Mouse (Mus musculus): Measurements from ENCODE around the gene Dnajc2.

DNA sequence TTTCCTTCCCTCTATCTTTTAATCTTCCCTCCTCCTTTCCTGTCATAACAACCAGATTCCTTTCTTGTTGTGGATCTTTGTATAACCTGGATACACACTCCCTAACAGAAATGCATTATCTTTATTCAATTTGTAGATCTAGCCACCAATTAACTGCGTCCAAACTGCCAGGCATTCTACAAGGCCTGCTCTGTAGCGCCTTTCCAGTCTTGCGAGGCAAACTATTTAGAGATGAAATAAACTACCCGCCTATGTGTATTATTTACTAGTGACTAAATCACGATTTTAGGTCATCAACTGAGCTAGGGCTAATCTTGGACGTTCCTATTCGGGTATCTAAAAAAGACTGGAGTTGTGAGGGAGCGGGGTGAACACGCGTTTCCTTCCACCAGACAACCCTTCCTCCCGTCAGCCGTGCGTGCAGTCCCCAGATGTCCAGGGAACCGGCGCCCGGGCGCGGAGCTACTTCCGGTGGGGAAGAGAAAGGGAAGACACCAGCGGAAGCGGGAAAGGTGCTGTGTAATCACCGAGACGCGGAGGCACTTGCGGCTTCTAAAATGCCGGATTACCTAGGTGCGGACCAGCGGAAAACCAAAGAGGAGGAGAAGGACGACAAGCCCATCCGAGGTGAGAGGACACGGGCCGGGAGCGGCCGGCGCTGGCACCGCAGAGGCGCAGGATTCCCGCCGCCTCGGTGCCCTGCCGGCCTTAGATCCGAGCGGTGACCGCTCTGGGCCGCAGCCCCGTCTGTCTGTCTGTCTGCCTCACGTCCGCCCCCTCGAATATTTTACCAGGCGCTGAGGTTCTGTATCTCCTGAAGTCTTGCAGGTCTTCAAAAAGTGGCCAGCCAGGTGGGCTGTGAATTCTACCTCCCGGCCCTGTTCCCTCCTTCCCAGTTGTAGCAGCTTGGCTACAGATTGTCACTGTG lies 1.5 kb upstream of the Dnajc2 start:
- TF ChIP-seq CTCF (IDR thresholded peaks at IDR 0.05; ENCODE audit: low read depth): no peak
- TF ChIP-seq EP300 (IDR thresholded peaks at IDR 0.05; ENCODE audit: low read depth): no peak
